Mouse (Mus musculus) ZHBTc4 (cell line): ENCODE measurements at regions not wholly inside any gene's neighbourhood (a gene's known extent, or its start where the extent isn't known, plus 50 kb on each side); places are given as distances from the start of the nearest gene placed in this dataset.

Experiments used
- DNase-seq: peaks from one replicate; pipeline ENCODE4 v3.0.0-alpha.2; 2011; ENCODE audit warnings: low read depth, low spot score

DNA sequence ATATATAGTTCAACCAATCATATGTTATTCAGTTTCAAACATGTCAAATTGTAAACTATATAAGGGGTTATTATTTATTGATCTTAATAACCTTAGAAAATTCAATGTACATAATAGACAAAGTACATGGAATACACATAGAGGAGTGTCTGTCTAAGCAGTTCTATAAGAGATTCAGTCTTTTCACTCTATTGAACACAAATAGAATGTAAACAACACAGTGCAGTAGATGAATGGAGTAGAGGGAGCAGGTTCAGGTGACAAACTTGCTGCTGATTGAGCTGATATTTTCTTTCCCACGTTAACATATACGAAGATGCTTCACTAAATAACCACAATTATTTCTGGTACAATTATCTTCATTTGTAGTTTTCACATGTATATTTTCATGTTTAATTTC, 1098.6 kb upstream of the Foxg1 start:
- DNase-seq = no peak

DNA sequence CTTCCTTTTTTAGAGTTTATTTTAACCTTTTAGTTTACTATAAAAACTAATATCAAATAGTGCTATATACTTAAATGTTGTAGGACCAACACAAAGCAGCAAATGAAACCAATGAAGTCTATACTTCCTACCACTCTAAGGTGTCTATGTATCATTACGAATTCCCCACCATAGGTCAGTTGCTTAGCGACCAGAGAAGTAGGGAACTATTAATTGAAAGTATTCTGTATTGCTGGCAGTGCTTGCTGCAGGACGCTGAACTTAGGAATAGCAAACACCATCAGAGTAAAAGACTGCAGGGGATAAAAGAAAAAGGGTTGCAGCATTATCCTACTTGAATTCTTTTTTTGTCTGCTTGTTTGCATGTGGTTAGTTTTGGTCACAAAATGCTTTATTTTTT, 1098.1 kb upstream of the Foxg1 start:
- no peak for DNase-seq

DNA sequence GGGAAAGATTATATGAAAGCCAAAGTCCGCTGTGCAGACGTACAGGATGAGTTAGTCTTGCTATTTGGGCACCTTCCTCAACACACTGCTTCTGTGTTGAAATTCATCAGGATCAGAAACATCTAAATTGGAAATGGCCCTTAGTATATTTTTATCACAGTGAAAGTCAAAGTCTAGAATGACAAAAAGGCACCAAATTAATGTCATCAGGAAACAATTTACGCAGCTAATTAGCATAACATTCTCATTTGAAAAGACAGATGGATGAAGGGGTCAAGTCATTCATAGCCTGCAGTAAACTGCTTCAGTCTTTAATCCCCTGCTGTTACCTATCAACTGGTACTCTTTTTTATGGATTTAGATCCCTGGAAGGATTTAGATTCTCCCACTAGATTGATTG, 1092.3 kb upstream of the Foxg1 start:
- peak; percentile 9 for DNase-seq
